Mouse (Mus musculus): ENCODE results near the gene Pa2g4. TPM values are rescaled to one million over a fixed set of nuclear protein-coding genes. Genes with fewer than 3 reads are reported as not detected.

Pa2g4 gene
- polyA plus RNA-seq, 1 experiment from 2014 or later: 194 TPM

DNA sequence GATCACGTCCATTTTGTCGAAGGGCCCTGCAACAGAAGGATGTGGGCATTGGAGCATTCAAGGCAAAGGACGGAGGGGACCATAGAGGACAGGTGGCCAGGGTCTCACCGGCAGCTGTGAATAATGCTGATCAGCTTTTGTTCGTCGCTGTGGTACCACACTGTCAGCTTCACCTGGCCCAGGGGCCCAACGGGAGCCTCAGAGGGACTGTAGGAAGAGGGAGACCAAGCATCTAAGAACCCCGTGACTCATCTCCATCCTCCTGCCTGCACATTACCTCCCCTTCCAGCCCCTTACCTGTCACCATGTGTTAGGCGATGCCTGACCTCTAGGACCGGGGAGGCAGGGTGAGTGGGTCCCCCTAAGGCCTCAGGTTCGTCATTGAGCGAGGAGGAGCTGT, 54.0 kb downstream of the Pa2g4 start:
- Histone ChIP-seq H3K36me3 (peaks cover 59% of the 10 kb centered on the region), H3K27me3 (peaks cover 1% of the 10 kb centered on the region; the same call in 1 of the 2 replicates), H3K4me1 (no peaks in the 10 kb centered on the region), H3K4me3 (no peak overlapping the region), H3K9me3 (no peaks in the 10 kb centered on the region), H3K4me2 (no peak overlapping the region), H3K27ac (no peak overlapping the region), H3K9ac (no peak overlapping the region)
- 79% methylated on average over 12 of the region's 12 CpGs for WGBS
- ATAC-seq (ENCODE audit: insufficient number of reproducible peaks, low FRiP score, low TSS enrichment, low read depth): no peak

GRCm38 (mm10) chr10:128511189-128511588, 54.6 kb downstream of the Pa2g4 start:
- no peak overlapping the region for H3K4me2 ChIP-seq
- H3K27me3 ChIP-seq: no peaks in the 10 kb centered on the region; the same call in 1 of the 2 replicates
- no peak overlapping the region for H3K9ac ChIP-seq
- no peaks in the 10 kb centered on the region for H3K4me1 ChIP-seq
- 90% methylated on average over 9 of the region's 9 CpGs for WGBS
- H3K4me3 ChIP-seq: no peak overlapping the region
- no peaks in the 10 kb centered on the region for H3K9me3 ChIP-seq
- H3K27ac ChIP-seq: no peak overlapping the region
- no peak for ATAC-seq (ENCODE audit: insufficient number of reproducible peaks, low FRiP score, low TSS enrichment, low read depth)
- peaks cover 54% of the 10 kb centered on the region for H3K36me3 ChIP-seq

DNA sequence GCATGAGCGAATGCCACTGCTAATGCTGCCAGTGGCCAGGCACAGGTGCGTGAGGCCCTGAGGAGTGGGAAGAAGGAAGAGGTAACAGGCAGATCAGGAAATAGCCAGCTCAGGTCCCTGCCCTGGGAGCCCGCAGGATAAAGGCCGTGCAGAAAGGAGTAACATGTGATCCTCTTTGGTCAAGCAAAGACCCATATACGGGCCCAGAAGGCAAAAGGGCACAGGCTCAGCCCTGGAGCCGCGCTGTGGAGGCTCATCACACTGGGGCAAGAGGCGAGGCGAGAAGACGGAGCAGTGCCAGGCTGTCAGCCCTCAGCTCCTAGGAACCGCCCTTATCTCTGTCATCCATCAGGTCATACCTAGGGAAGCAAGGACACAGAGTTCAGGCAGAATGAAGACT, 55.5 kb downstream of the Pa2g4 start:
- H3K9me3 ChIP-seq: no peaks in the 10 kb centered on the region
- no peak overlapping the region for H3K27ac ChIP-seq
- no peaks in the 10 kb centered on the region for H3K4me1 ChIP-seq
- H3K27me3 ChIP-seq: no peaks in the 10 kb centered on the region
- peaks cover 45% of the 10 kb centered on the region for H3K36me3 ChIP-seq
- no peak overlapping the region for H3K4me2 ChIP-seq
- ATAC-seq (ENCODE audit: insufficient number of reproducible peaks, low FRiP score, low TSS enrichment, low read depth): no peak
- H3K4me3 ChIP-seq: no peak overlapping the region
- 82% methylated on average over 11 of the region's 11 CpGs for WGBS
- no peak overlapping the region for H3K9ac ChIP-seq

DNA sequence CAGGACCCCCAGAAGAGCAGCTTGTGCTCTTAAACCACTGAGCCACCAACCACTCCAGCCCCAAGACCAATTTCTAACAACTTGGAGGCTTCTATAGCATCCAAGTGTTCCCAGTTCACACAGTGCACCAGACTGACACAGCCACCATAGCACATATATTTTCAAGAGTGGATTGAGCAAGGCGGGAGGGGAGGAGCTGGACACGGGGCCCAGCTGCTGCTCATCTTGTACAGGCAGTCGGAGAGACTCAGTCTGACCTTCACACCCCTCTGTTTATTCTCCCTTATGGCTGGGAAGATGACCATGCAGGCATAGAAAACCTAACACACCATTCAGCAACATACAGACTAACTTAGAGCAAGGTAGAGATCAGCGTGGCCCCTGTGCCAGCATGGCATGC, 56.0 kb downstream of the Pa2g4 start:
- Histone ChIP-seq H3K4me3 (no peak overlapping the region), H3K9ac (no peak overlapping the region), H3K9me3 (no peaks in the 10 kb centered on the region), H3K27me3 (no peaks in the 10 kb centered on the region), H3K4me2 (no peak overlapping the region), H3K4me1 (no peaks in the 10 kb centered on the region), H3K36me3 (peaks cover 40% of the 10 kb centered on the region), H3K27ac (no peak overlapping the region)
- 85% methylated on average over 4 of the region's 4 CpGs for WGBS
- no peak for ATAC-seq (ENCODE audit: insufficient number of reproducible peaks, low FRiP score, low TSS enrichment, low read depth)

GRCm38 (mm10) chr10:128509203-128509602, 56.6 kb downstream of the Pa2g4 start:
- 88% methylated on average over 9 of the region's 9 CpGs for WGBS

DNA sequence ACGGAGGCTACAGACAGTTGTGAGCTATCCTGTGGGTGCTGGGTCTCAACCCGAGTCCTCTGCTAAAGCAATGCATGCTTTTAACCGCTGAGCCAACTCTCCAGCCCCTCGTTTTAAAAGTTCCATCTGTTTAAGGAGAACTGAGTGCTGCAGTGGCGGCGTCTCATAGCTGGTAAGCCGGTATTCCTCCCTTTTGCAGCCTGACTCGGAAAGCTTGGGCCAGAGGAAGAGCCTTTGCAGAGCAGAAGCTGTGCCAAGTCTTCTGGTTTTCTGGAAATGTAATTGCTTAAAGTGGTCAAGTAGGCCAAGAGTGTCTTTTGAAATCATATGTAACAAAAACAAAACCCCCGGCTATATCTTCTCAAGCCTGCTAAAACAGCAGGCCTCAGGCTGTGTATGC, 57.5 kb downstream of the Pa2g4 start:
- Histone ChIP-seq H3K4me2 (no peak overlapping the region), H3K36me3 (peaks cover 39% of the 10 kb centered on the region), H3K27ac (peak overlapping the region; percentile 67), H3K4me1 (no peaks in the 10 kb centered on the region), H3K9ac (no peak overlapping the region), H3K9me3 (no peaks in the 10 kb centered on the region), H3K4me3 (no peak overlapping the region), H3K27me3 (no peaks in the 10 kb centered on the region)
- no peak for ATAC-seq (ENCODE audit: insufficient number of reproducible peaks, low FRiP score, low TSS enrichment, low read depth)
- 68% methylated on average over 9 of the region's 9 CpGs for WGBS

More at GRCm38 (mm10) chr10:128509203-128509602, 56.6 kb downstream of the Pa2g4 start:
- H3K4me1 ChIP-seq: no peaks in the 10 kb centered on the region
- no peak for ATAC-seq (ENCODE audit: insufficient number of reproducible peaks, low FRiP score, low TSS enrichment, low read depth)
- H3K9ac ChIP-seq: no peak overlapping the region
- peaks cover 39% of the 10 kb centered on the region for H3K36me3 ChIP-seq
- H3K27me3 ChIP-seq: no peaks in the 10 kb centered on the region
- H3K27ac ChIP-seq: no peak overlapping the region
- no peak overlapping the region for H3K4me3 ChIP-seq
- no peak overlapping the region for H3K4me2 ChIP-seq
- no peaks in the 10 kb centered on the region for H3K9me3 ChIP-seq

Small RNA genes within 50 kb of the gene (microRNA-seq; reads per million reads assigned to microRNA genes)
- not detected for gene Gm47275
- not detected for gene Mir6916
- gene Mir6917: not detected

Other genes with a start within 250 kb of the Pa2g4 start
- 347 and 355 TPM in 2 replicates for gene Cnpy2, start 243.5 kb downstream of the Pa2g4 start, polyA plus RNA-seq (2015; fragmentation: Nextera tagmentation; extraction: Ambion mirVana)
- 173 and 189 TPM in 2 replicates for gene Cs, start 228.3 kb downstream of the Pa2g4 start, polyA plus RNA-seq (2015; fragmentation: Nextera tagmentation; extraction: Ambion mirVana)
- gene Coq10a, start 197.0 kb downstream of the Pa2g4 start, polyA plus RNA-seq (2015; fragmentation: Nextera tagmentation; extraction: Ambion mirVana): 11.3 and 13.4 TPM in 2 replicates
- gene Ankrd52, start 188.9 kb downstream of the Pa2g4 start, polyA plus RNA-seq (2015; fragmentation: Nextera tagmentation; extraction: Ambion mirVana): 11.0 and 11.3 TPM in 2 replicates
- 0.42 TPM in 1 of 2 replicates, not detected in the other for gene Slc39a5, start 164.8 kb downstream of the Pa2g4 start, polyA plus RNA-seq (2015; fragmentation: Nextera tagmentation; extraction: Ambion mirVana)
- gene Nabp2, start 154.5 kb downstream of the Pa2g4 start, polyA plus RNA-seq (2015; fragmentation: Nextera tagmentation; extraction: Ambion mirVana): 60.1 and 62.1 TPM in 2 replicates
- gene Rnf41, start 154.3 kb downstream of the Pa2g4 start, polyA plus RNA-seq (2015; fragmentation: Nextera tagmentation; extraction: Ambion mirVana): 40.8 and 42.9 TPM in 2 replicates
- gene Smarcc2, start 106.7 kb downstream of the Pa2g4 start, polyA plus RNA-seq (2015; fragmentation: Nextera tagmentation; extraction: Ambion mirVana): 80.7 and 84.4 TPM in 2 replicates
- 1,269 and 1,341 TPM in 2 replicates for gene Myl6, start 71.8 kb downstream of the Pa2g4 start, polyA plus RNA-seq (2015; fragmentation: Nextera tagmentation; extraction: Ambion mirVana)
- gene Myl6b, start 67.3 kb downstream of the Pa2g4 start, polyA plus RNA-seq (2015; fragmentation: Nextera tagmentation; extraction: Ambion mirVana): 4.7 and 7.4 TPM in 2 replicates
- gene Esyt1, start 40.1 kb downstream of the Pa2g4 start, polyA plus RNA-seq (2015; fragmentation: Nextera tagmentation; extraction: Ambion mirVana): 42.8 and 44.9 TPM in 2 replicates
- 13.2 and 15.4 TPM in 2 replicates for gene Zc3h10, start 18.2 kb downstream of the Pa2g4 start, polyA plus RNA-seq (2015; fragmentation: Nextera tagmentation; extraction: Ambion mirVana)
- 3,349 and 4,229 TPM in 2 replicates for gene Rpl41, start 16.7 kb downstream of the Pa2g4 start, polyA plus RNA-seq (2015; fragmentation: Nextera tagmentation; extraction: Ambion mirVana)
- 20.4 and 20.8 TPM in 2 replicates for gene Erbb3, start 23.7 kb upstream of the Pa2g4 start, polyA plus RNA-seq (2015; fragmentation: Nextera tagmentation; extraction: Ambion mirVana)
- gene Rps26, start 60.8 kb upstream of the Pa2g4 start, polyA plus RNA-seq (2015; fragmentation: Nextera tagmentation; extraction: Ambion mirVana): 584 and 840 TPM in 2 replicates
- gene Ikzf4, start 80.0 kb upstream of the Pa2g4 start, polyA plus RNA-seq (2015; fragmentation: Nextera tagmentation; extraction: Ambion mirVana): 3.5 and 4.1 TPM in 2 replicates
- gene Suox, start 108.1 kb upstream of the Pa2g4 start, polyA plus RNA-seq (2015; fragmentation: Nextera tagmentation; extraction: Ambion mirVana): 22.1 and 24.7 TPM in 2 replicates
- gene Rab5b, start 130.3 kb upstream of the Pa2g4 start, polyA plus RNA-seq (2015; fragmentation: Nextera tagmentation; extraction: Ambion mirVana): 90.6 and 97.4 TPM in 2 replicates
- 6.5 and 9.5 TPM in 2 replicates for gene Pmel, start 138.2 kb upstream of the Pa2g4 start, polyA plus RNA-seq (2015; fragmentation: Nextera tagmentation; extraction: Ambion mirVana)
- 108 and 110 TPM in 2 replicates for gene Cdk2, start 139.0 kb upstream of the Pa2g4 start, polyA plus RNA-seq (2015; fragmentation: Nextera tagmentation; extraction: Ambion mirVana)
- gene Dgka, start 178.9 kb upstream of the Pa2g4 start, polyA plus RNA-seq (2015; fragmentation: Nextera tagmentation; extraction: Ambion mirVana): 26.0 and 26.4 TPM in 2 replicates
- 33.7 and 34.4 TPM in 2 replicates for gene Pym1, start 181.9 kb upstream of the Pa2g4 start, polyA plus RNA-seq (2015; fragmentation: Nextera tagmentation; extraction: Ambion mirVana)
- gene Mmp19, start 224.9 kb upstream of the Pa2g4 start, polyA plus RNA-seq (2015; fragmentation: Nextera tagmentation; extraction: Ambion mirVana): 1.7 and 2.5 TPM in 2 replicates
- gene Dnajc14, start 238.1 kb upstream of the Pa2g4 start, polyA plus RNA-seq (2015; fragmentation: Nextera tagmentation; extraction: Ambion mirVana): 64.2 and 65.8 TPM in 2 replicates
- gene Tmem198b, start 238.4 kb upstream of the Pa2g4 start, polyA plus RNA-seq (2015; fragmentation: Nextera tagmentation; extraction: Ambion mirVana): 24.3 and 24.4 TPM in 2 replicates

Data from limb, embryonic 15.5 days (tissue).